Mouse (Mus musculus) intestine, embryonic 16.5 days (tissue): ENCODE data around the gene Serp2. TPM values are rescaled to one million over a fixed set of nuclear protein-coding genes. Genes with fewer than 3 reads are reported as not detected.

ENCODE experiments used
- ATAC-seq: fragments of 200-750 bp; cut with Nextera tagmentation; 2 replicates; pipeline ENCODE4 v1.8.0; 2017; ENCODE audit warnings: moderate TSS enrichment, moderate library complexity
- H3K27ac ChIP-seq: fragments of 300-500 bp; sonication (generic); 2 replicates; pipeline ENCODE4 v1.5.1; 2014; ENCODE audit warnings: mild to moderate bottlenecking, low read length
- H3K27me3 ChIP-seq: fragments of 300-500 bp; sonication (generic); replicated peaks from 2 replicates; pipeline ENCODE4 v1.6.1; 2014; ENCODE audit warnings: low read length, control low read depth, mixed read lengths; ENCODE audit not compliant: control insufficient read depth, insufficient read depth
- H3K36me3 ChIP-seq: fragments of 300-500 bp; sonication (generic); 2 replicates; pipeline ENCODE4 v1.6.1; 2014; ENCODE audit warnings: low read length, control low read depth; ENCODE audit not compliant: control insufficient read depth, insufficient read depth
- H3K4me1 ChIP-seq: fragments of 300-500 bp; sonication (generic); 2 replicates; pipeline ENCODE4 v1.6.1; 2014; ENCODE audit warnings: low read length, control low read depth, mixed read lengths; ENCODE audit not compliant: control insufficient read depth, insufficient read depth
- H3K4me2 ChIP-seq: fragments of 300-500 bp; sonication (generic); 2 replicates; pipeline ENCODE4 v1.6.1; 2014; ENCODE audit warnings: low read depth, low read length, control low read depth
- H3K4me3 ChIP-seq: fragments of 300-500 bp; sonication (generic); 2 replicates; pipeline ENCODE4 v1.5.1; 2014; ENCODE audit warnings: mild to moderate bottlenecking, low read length
- H3K9ac ChIP-seq: fragments of 300-500 bp; sonication (generic); 2 replicates; pipeline ENCODE4 v1.6.1; 2014; ENCODE audit warnings: low read depth, low read length
- H3K9me3 ChIP-seq: fragments of 300-500 bp; sonication (generic); 2 replicates; pipeline ENCODE4 v1.6.1; 2016; ENCODE audit warnings: low read length, control low read depth; ENCODE audit not compliant: control insufficient read depth
- WGBS: fragments of 180-500 bp; shearing (Covaris S2); extraction: QIAGEN DNeasy Blood & Tissue Kit; methylation state at CpG from one replicate; pipeline ENCODE4 v1.1.7; 2014; 5-methylcytosine and 5-hydroxymethylcytosine counted together
- polyA plus RNA-seq: library from polyadenylated mRNA; unstranded; fragments of >200 nt; fragmentation: Nextera tagmentation; extraction: Ambion mirVana; gene quantifications from 2 replicates; pipeline ENCODE4 v1.2.1, GENCODE M21; 2015

Gene Serp2
- polyA plus RNA-seq, 1 experiment from 2014 or later = 8.2 TPM

DNA sequence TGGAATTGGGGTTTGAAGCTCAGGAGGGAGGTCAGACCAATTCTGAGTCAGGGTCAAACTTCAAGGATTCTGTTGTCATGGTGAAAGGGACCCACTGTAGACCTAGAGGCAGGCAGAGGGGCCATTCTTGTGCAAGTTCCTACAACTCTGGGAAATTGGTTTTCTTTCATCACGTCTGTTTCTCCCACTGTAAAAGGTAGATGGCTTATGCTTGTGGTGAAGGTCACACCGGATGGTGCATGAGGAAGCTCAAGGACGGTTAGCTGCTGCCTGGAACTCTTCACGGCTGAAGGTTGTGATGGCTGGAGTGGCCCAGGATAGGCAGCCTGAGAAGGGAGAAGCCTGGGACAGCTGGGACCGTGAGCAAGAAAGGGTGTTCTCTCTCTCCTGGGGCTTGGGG, 38.5 kb downstream of the Serp2 start:
- Histone ChIP-seq H3K27me3 (no peaks in the 10 kb centered on the region), H3K9me3 (no peaks in the 10 kb centered on the region), H3K36me3 (no peaks in the 10 kb centered on the region), H3K27ac (no peak overlapping the region), H3K4me1 (peaks cover 10% of the 10 kb centered on the region), H3K4me3 (no peak overlapping the region), H3K9ac (no peak overlapping the region), H3K4me2 (no peak overlapping the region)
- 78% methylated on average over 5 of the region's 5 CpGs for WGBS
- ATAC-seq = no peak

GRCm38 (mm10) chr14:76515620-76516019, 41.1 kb downstream of the Serp2 start:
- H3K27me3 ChIP-seq = no peaks in the 10 kb centered on the region
- peaks cover 8% of the 10 kb centered on the region for H3K4me1 ChIP-seq
- no peak overlapping the region for H3K27ac ChIP-seq
- 70% methylated on average over 7 of the region's 7 CpGs for WGBS
- H3K9me3 ChIP-seq = no peaks in the 10 kb centered on the region
- no peak overlapping the region for H3K4me3 ChIP-seq
- ATAC-seq = no peak
- H3K9ac ChIP-seq = no peak overlapping the region
- H3K36me3 ChIP-seq = no peaks in the 10 kb centered on the region
- H3K4me2 ChIP-seq = no peak overlapping the region

GRCm38 (mm10) chr14:76514050-76514585, 42.6 kb downstream of the Serp2 start:
- 53% methylated on average over 6 of the region's 6 CpGs for WGBS
- H3K27ac ChIP-seq = no peak overlapping the region
- H3K4me1 ChIP-seq = peaks cover 3% of the 10 kb centered on the region; the same call in 1 of the 2 replicates
- no peak overlapping the region for H3K4me2 ChIP-seq
- H3K4me3 ChIP-seq = no peak overlapping the region
- no peaks in the 10 kb centered on the region for H3K9me3 ChIP-seq
- no peaks in the 10 kb centered on the region for H3K27me3 ChIP-seq
- ATAC-seq = no peak
- no peaks in the 10 kb centered on the region for H3K36me3 ChIP-seq
- H3K9ac ChIP-seq = no peak overlapping the region

DNA sequence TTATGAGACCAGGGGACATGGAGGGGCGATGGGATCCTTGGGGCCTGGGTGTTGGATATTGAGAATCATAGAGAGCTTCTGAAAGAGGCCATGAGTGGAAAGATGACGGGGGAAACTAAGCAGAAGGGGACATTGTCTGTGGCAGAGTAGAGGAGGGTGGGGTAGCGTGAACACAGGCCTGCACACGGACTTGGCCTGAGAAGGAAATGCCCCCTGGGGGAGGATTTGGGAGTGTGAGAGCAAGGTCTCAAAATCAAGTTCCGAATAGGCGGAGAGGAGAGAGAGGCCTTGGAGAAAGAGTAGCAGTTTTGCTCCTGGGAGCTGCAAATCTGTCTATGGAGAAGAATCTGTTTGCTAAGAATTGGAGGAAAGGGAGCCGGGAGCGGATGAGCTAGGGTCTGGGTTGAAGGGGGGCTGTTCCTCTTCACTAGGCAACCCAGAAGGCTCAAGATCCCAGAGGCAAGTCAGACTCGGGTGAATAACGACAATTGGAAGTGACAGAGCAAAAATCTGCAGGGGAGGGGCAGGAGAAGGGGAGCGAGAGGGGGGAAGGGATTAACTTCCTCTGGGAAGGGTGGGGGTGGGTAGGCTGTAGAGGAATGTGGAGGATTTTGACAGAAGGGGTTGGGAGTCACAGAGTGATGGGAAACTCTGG, 43.2 kb downstream of the Serp2 start:
- ATAC-seq = no peak
- Histone ChIP-seq H3K4me2 (no peak overlapping the region), H3K4me1 (peaks cover 3% of the 10 kb centered on the region; the same call in 1 of the 2 replicates), H3K27me3 (no peaks in the 10 kb centered on the region), H3K4me3 (no peak overlapping the region), H3K36me3 (no peaks in the 10 kb centered on the region), H3K27ac (no peak overlapping the region), H3K9ac (no peak overlapping the region), H3K9me3 (no peaks in the 10 kb centered on the region)
- WGBS = 41% methylated on average over 11 of the region's 11 CpGs

DNA sequence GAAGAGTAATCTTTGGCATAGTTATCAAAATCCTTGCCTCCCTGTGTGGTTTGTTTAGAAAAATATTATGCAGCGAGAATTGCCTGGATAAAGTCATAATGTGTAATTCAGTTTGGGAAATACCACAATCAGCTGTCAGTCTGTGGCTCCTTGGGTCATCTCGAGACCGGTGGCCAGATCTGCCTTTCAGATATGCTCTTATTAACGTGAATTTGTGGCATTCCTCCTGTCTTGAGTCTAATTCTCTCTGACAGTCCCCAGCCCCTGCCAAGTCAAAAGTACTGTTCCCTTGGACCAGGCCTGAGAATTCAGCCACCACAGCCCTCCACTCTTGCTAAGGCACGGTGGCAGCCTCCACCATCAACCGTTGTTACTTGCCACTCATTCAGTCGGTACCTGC, 44.7 kb downstream of the Serp2 start:
- Histone ChIP-seq H3K27ac (no peak overlapping the region), H3K4me3 (no peak overlapping the region), H3K27me3 (no peaks in the 10 kb centered on the region), H3K9ac (no peak overlapping the region), H3K4me1 (peaks cover 15% of the 10 kb centered on the region), H3K36me3 (no peaks in the 10 kb centered on the region), H3K4me2 (no peak overlapping the region), H3K9me3 (no peaks in the 10 kb centered on the region)
- no peak for ATAC-seq
- WGBS = 84% methylated on average over 7 of the region's 7 CpGs

DNA sequence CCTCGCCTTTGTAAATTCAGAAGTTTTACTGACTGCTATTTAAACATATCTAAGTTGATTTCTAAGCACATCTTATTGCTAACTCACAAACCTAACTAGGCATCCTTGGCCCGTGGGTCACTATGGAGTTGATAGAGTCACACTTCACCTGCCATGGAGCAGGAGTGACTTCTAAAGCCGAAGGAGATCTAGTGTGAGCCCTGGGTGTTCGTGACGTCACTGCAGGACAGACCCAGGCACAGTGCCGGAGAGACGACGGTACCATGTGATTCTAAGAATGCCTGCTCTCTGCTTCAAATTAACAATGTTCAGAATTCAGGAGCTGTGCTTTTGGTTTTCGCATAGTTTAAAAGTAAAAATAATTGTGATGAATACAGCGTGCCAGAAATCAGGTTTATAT, 48.0 kb downstream of the Serp2 start:
- 61% methylated on average over 10 of the region's 10 CpGs for WGBS
- ATAC-seq = no peak

GRCm38 (mm10) chr14:76507804-76508500, 48.7 kb downstream of the Serp2 start:
- H3K36me3 ChIP-seq = peaks cover 6% of the 10 kb centered on the region
- ATAC-seq = no peak
- no peak overlapping the region for H3K4me3 ChIP-seq
- H3K27ac ChIP-seq = no peak overlapping the region
- peaks cover 15% of the 10 kb centered on the region for H3K4me1 ChIP-seq
- 61% methylated on average over 9 of the region's 9 CpGs for WGBS
- H3K9me3 ChIP-seq = no peaks in the 10 kb centered on the region
- H3K4me2 ChIP-seq = no peak overlapping the region
- H3K27me3 ChIP-seq = no peaks in the 10 kb centered on the region
- H3K9ac ChIP-seq = no peak overlapping the region

More for the DNA sequence above, 48.0 kb downstream of the Serp2 start:
- Histone ChIP-seq H3K4me3 (no peak overlapping the region), H3K27me3 (no peaks in the 10 kb centered on the region), H3K4me1 (peaks cover 15% of the 10 kb centered on the region), H3K27ac (no peak overlapping the region), H3K36me3 (peaks cover 6% of the 10 kb centered on the region), H3K4me2 (no peak overlapping the region), H3K9me3 (no peaks in the 10 kb centered on the region), H3K9ac (no peak overlapping the region)

- no peak for ATAC-seq
- H3K4me3 ChIP-seq = no peak overlapping the region
- H3K4me2 ChIP-seq = peak overlapping the region; percentile 94
Observed at GRCm38 (mm10) chr14:76507357-76507756, 49.3 kb downstream of the Serp2 start.

DNA sequence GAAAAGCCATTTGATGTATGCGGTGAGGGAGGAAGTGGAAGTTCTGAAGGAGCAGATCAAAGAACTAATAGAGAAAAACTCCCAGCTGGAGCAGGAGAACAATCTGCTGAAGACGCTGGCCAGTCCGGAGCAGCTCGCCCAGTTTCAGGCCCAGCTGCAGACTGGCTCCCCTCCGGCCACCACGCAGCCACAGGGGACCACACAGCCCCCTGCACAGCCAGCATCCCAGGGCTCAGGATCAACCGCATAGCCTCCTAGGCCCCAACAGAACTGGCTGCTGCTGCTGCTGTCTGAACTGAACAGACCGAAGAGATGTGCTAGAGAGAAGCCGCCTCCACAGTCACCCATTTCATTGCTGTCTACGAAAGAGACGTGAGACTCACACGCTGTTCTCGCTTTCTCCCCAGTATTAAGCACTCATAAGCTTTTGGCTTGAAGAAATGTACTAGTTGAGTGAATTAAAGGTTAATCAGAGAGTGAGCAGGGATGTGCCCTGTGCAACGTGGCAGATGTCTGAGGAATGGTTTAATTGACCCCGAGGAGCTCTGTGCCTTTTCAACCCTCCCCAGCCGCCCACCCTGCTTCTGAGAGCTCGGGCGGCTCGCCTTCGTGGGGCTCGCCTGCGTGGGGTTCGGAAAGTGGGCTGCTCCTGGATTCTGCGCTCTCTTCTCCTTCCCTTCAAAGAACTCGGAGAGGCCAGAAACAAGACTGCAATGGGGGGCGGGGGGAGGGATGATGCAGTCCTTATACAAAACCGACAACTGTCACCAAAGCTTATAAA, 50.1 kb downstream of the Serp2 start:
- Histone ChIP-seq H3K4me2 (peak overlapping the region; percentile 94), H3K4me1 (peaks cover 15% of the 10 kb centered on the region), H3K27ac (peak overlapping the region; percentile 100), H3K9ac (peak overlapping the region; percentile 97), H3K36me3 (peaks cover 6% of the 10 kb centered on the region), H3K4me3 (peak overlapping the region; percentile 78), H3K9me3 (no peaks in the 10 kb centered on the region), H3K27me3 (no peaks in the 10 kb centered on the region)
- ATAC-seq = no peak
- WGBS = 37% methylated on average over 27 of the region's 27 CpGs

More at GRCm38 (mm10) chr14:76507357-76507756, 49.3 kb downstream of the Serp2 start:
- peaks cover 6% of the 10 kb centered on the region for H3K36me3 ChIP-seq
- no peaks in the 10 kb centered on the region for H3K9me3 ChIP-seq
- H3K27me3 ChIP-seq = no peaks in the 10 kb centered on the region
- H3K4me1 ChIP-seq = peaks cover 15% of the 10 kb centered on the region
- H3K9ac ChIP-seq = no peak overlapping the region
- 87% methylated on average over 7 of the region's 7 CpGs for WGBS
- H3K27ac ChIP-seq = no peak overlapping the region
